ENCODE assay signal across 26 mouse cellular contexts in the genomic region with DNA sequence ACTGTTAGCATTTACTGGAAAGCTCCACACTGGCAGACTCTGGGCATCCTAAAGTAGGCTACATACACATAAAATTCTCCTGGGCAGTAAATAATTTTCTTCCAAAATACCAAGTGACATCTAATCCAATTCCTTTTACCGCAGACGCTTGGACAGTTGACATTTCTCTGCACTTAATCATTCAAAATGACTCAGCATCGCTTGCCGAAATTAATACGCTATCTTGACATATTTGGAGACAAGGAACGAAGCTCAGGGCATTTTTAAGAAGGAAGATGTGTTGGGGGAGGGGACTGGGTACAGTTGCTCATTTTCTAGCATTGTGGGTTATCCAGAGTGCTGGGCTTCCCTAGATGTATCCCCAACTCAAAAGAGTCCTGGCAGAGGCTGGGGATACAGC. TPM values are rescaled to one million over a fixed set of nuclear protein-coding genes. Genes with fewer than 3 reads are reported as not detected.
DNase-seq lines count a peak whose midpoint lies in the region; TF ChIP-seq lines count a peak whose summit lies in the region.
"Had no signal": no experiment of that assay in that cellular context is flagged by ENCODE, and none has a peak within 500 bp of the region (broad histone marks: within the 10 kb centered on the region; RNA-seq: fewer than 3 reads in every experiment).

No protein-coding gene starts in this region.

- DNase-seq in adrenal gland, adult 2 months: peak; percentile 27
- no peak for DNase-seq in adrenal gland, postnatal 10 days
- DNase-seq in adipocyte (ENCODE audit: low spot score): peak; percentile 40
- no peak for DNase-seq in thymus, postnatal 4 days
- DNase-seq in thymus, postnatal 14 days: no peak
- DNase-seq in lung, adult 18-20 months: no peak
- DNase-seq: adrenal gland, postnatal 14 days; cerebellum, adult 11 months; cerebellum, adult 2 months; cerebellum, adult 9-11 months; cerebellum, postnatal 36 days; embryo, embryonic 11 days; gastrocnemius, postnatal 10 days; gastrocnemius, postnatal 36 days; heart, postnatal 10 days; heart, postnatal 36 days had no signal

- no peaks in the 10 kb centered on the region for H3K79me3 ChIP-seq in C2C12 (ENCODE audit: low read depth)

- no peaks in the 10 kb centered on the region for H3K27me3 ChIP-seq in C2C12 (ENCODE audit: control insufficient read depth, insufficient read depth, insufficient read length)
- H3K27me3 ChIP-seq: embryonic facial prominence, embryonic 13.5 days; forebrain, embryonic 13.5 days; heart, embryonic 12.5 days; heart, embryonic 15.5 days; intestine, embryonic 15.5 days had no signal

- H3K4me3 ChIP-seq in C2C12 (ENCODE audit: insufficient read depth, poor library complexity, severe bottlenecking): no peak overlapping the region
- H3K4me3 ChIP-seq: embryonic facial prominence, embryonic 10.5 days; embryonic facial prominence, embryonic 13.5 days; forebrain, embryonic 10.5 days; forebrain, embryonic 13.5 days; heart, embryonic 12.5 days; heart, embryonic 15.5 days; hindbrain, embryonic 10.5 days; hindbrain, embryonic 13.5 days; intestine, embryonic 15.5 days had no signal

- no peaks in the 10 kb centered on the region for H3K36me3 ChIP-seq in C2C12 (ENCODE audit: control insufficient read depth, insufficient read depth)
- H3K36me3 ChIP-seq: embryonic facial prominence, embryonic 10.5 days; embryonic facial prominence, embryonic 13.5 days; forebrain, embryonic 10.5 days; heart, embryonic 12.5 days; heart, embryonic 15.5 days; hindbrain, embryonic 10.5 days; hindbrain, embryonic 13.5 days; intestine, embryonic 15.5 days had no signal

- H3ac ChIP-seq in C2C12 (ENCODE audit: control insufficient read depth, insufficient read length, low read depth): no peak overlapping the region

- TF ChIP-seq CTCF in C2C12 (IDR thresholded peaks at IDR 0.05; ENCODE audit: control insufficient read depth, insufficient read depth, insufficient read length): no peak

- no peaks in the 10 kb centered on the region for H3K79me2 ChIP-seq in C2C12 (ENCODE audit: control insufficient read depth, insufficient read depth)

TF ChIP-seq in C2C12, 6 proteins besides CTCF, POLR2A, EP300 and RAD21:
- TF ChIP-seq USF1 (IDR thresholded peaks at IDR 0.05; ENCODE audit: low read depth) (no peak), FOSL1 (IDR thresholded peaks at IDR 0.05; ENCODE audit: insufficient read depth, low read length, poor library complexity, severe bottlenecking) (peak; percentile 98)

RNA-seq across cellular contexts. Expression of a gene that starts 15.2 kb away (rescaled TPM):
- total RNA-seq in adrenal gland, adult 2 months (2021): 1 to 10 TPM; 3.7 to 5.8 TPM
- polyA plus RNA-seq in adrenal gland, adult 2 months (2012; rRNA removed): 2.3 and 3.5 TPM in 2 replicates
- total RNA-seq in adrenal gland, postnatal 10 days (2021): 1 to 10 TPM; 4.3 to 5.0 TPM
- 0.15 TPM for polyA plus RNA-seq in C2C12 (2012; fragmentation: generic; extraction: Trizol)

RNA-seq across cellular contexts. Expression of a gene that starts 36.7 kb away (rescaled TPM):
- total RNA-seq in adrenal gland, adult 2 months (2021): 1 to 10 TPM; 5.1 to 5.8 TPM
- polyA plus RNA-seq in adrenal gland, adult 2 months (2012; rRNA removed): 1.6 and 1.8 TPM in 2 replicates
- 1 to 10 TPM; 8.2 to 8.3 TPM for total RNA-seq in adrenal gland, postnatal 10 days (2021)
- polyA plus RNA-seq in C2C12 (2012; fragmentation: generic; extraction: Trizol): 0.50 TPM

Comparison
In these comparisons a context has a peak if more than half of its experiments do, and no peak if none do; other contexts are left out.
1. DNase-seq: peak in adrenal gland, adult 2 months (single experiment) and adipocyte (single experiment); none in adrenal gland, postnatal 10 days (single experiment), thymus, postnatal 4 days (single experiment), thymus, postnatal 14 days (single experiment) and lung, adult 18-20 months (0 of 2).